Mouse (Mus musculus) neural tube, embryonic 14.5 days (tissue): ENCODE data around the gene Nt5m. TPM values are rescaled to one million over a fixed set of nuclear protein-coding genes. Genes with fewer than 3 reads are reported as not detected.

Source experiments
- ATAC-seq: fragments of 200-750 bp; cut with Nextera tagmentation; 2 replicates; pipeline ENCODE4 v1.8.0; 2017; ENCODE audit warnings: low read depth, mild to moderate bottlenecking, moderate TSS enrichment, moderate library complexity
- H3K27ac ChIP-seq: fragments of 300-500 bp; sonication (generic); 2 replicates; pipeline ENCODE4 v1.5.1; 2014; ENCODE audit warnings: low read depth, mild to moderate bottlenecking, control low read depth, low read length, moderate library complexity, mixed read lengths
- H3K27me3 ChIP-seq: fragments of 300-500 bp; sonication (generic); 2 replicates; pipeline ENCODE4 v1.6.1; 2014; ENCODE audit warnings: low read length; ENCODE audit not compliant: control insufficient read depth, insufficient read depth
- H3K36me3 ChIP-seq: fragments of 300-500 bp; sonication (generic); 2 replicates; pipeline ENCODE4 v1.6.1; 2014; ENCODE audit warnings: low read length, mixed read lengths; ENCODE audit not compliant: control insufficient read depth, insufficient read depth
- H3K4me1 ChIP-seq: fragments of 300-500 bp; sonication (generic); 2 replicates; pipeline ENCODE4 v1.6.1; 2014; ENCODE audit warnings: low read length; ENCODE audit not compliant: control insufficient read depth, insufficient read depth
- H3K4me2 ChIP-seq: fragments of 300-500 bp; sonication (generic); 2 replicates; pipeline ENCODE4 v1.6.1; 2014; ENCODE audit warnings: mild to moderate bottlenecking, low read depth, low read length, control low read depth
- H3K4me3 ChIP-seq: fragments of 300-500 bp; sonication (generic); 2 replicates; pipeline ENCODE4 v1.5.1; 2014; ENCODE audit warnings: low read depth, low read length, control low read depth, mixed read lengths
- H3K9ac ChIP-seq: fragments of 300-500 bp; sonication (generic); replicated peaks from 2 replicates; pipeline ENCODE4 v1.6.1; 2014; ENCODE audit warnings: low read depth, mild to moderate bottlenecking, control low read depth, low read length, mixed read lengths
- H3K9me3 ChIP-seq: fragments of 300-500 bp; sonication (generic); 2 replicates; pipeline ENCODE4 v1.6.1; 2016; ENCODE audit warnings: low read length; ENCODE audit not compliant: control insufficient read depth
- WGBS: fragments of 180-500 bp; shearing (Covaris S2); extraction: QIAGEN DNeasy Blood & Tissue Kit; methylation state at CpG from one replicate; pipeline ENCODE4 v1.1.7; 2014; 5-methylcytosine and 5-hydroxymethylcytosine counted together
- polyA plus RNA-seq: library from polyadenylated mRNA; unstranded; fragments of >200 nt; fragmentation: Nextera tagmentation; extraction: Ambion mirVana; gene quantifications from 2 replicates; pipeline ENCODE4 v1.2.1, GENCODE M21; 2014

The Nt5m gene
- polyA plus RNA-seq, 1 experiment from 2014 or later, result 80.7 TPM

DNA sequence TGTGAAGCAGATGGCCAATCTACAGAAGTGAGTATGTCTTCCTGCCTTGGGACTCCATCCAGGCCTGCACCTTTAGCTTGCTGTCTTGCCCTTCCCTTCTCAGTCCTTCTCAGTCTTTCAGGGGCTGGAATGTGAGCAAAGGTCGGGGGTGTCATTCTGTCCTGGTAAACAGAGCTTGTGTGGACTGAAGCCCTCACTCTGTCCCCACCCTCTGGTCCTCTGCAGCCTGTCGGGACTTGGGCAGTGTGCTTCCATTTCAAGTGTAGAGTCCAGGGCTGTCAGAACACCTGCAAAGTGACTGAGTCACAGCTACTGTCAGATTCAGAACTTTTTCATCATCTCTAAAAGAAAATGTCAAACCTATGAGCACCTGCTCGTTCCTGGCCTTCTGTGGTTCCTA lies 13.6 kb downstream of the Nt5m start:
- Histone ChIP-seq H3K4me2 (no peak overlapping the region), H3K9me3 (no peaks in the 10 kb centered on the region), H3K27ac (no peak overlapping the region), H3K4me3 (no peak overlapping the region), H3K36me3 (no peaks in the 10 kb centered on the region), H3K4me1 (peaks cover 6% of the 10 kb centered on the region; the same call in 1 of the 2 replicates), H3K9ac (no peak overlapping the region), H3K27me3 (no peaks in the 10 kb centered on the region)
- ATAC-seq, result no peak
- 74% methylated on average over 3 of the region's 3 CpGs for WGBS

GRCm38 (mm10) chr11:59860467-59860866 lies 21.2 kb downstream of the Nt5m start:
- Histone ChIP-seq H3K9ac (no peak overlapping the region), H3K4me2 (no peak overlapping the region), H3K36me3 (no peaks in the 10 kb centered on the region), H3K4me3 (no peak overlapping the region), H3K27ac (no peak overlapping the region), H3K9me3 (no peaks in the 10 kb centered on the region), H3K27me3 (no peaks in the 10 kb centered on the region), H3K4me1 (no peaks in the 10 kb centered on the region)
- 88% methylated on average over 11 of the region's 11 CpGs for WGBS
- ATAC-seq, result no peak

DNA sequence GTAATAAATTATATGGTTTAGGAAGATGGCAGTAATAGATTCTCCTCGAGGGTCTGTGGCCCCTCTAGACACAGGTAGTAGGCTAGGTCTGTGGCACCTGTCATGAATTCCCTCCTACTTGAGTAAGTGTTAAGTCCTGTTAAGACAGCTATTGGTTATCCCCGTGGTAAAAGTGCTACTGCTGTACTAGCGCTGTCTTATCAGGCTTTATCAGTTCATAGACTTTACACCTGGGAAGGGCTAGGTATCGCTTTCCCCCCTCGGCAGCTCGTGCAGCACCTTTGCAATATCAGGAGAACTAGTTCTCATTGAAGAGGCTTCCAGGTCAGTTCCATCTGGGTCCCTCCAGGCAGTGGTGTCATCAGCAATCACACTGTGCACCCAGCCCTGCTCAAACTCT lies 25.1 kb downstream of the Nt5m start:
- H3K27me3 ChIP-seq, result no peaks in the 10 kb centered on the region
- H3K4me1 ChIP-seq, result no peaks in the 10 kb centered on the region
- H3K4me3 ChIP-seq, result no peak overlapping the region
- H3K9ac ChIP-seq, result no peak overlapping the region
- H3K9me3 ChIP-seq, result no peaks in the 10 kb centered on the region
- no peak overlapping the region for H3K27ac ChIP-seq
- ATAC-seq, result no peak
- no peaks in the 10 kb centered on the region for H3K36me3 ChIP-seq
- H3K4me2 ChIP-seq, result no peak overlapping the region
- 93% methylated on average over 6 of the region's 6 CpGs for WGBS

GRCm38 (mm10) chr11:59872124-59872523 lies 32.9 kb downstream of the Nt5m start:
- H3K4me1 ChIP-seq, result no peaks in the 10 kb centered on the region
- peaks cover 9% of the 10 kb centered on the region; the same call in 1 of the 2 replicates for H3K36me3 ChIP-seq
- no peaks in the 10 kb centered on the region for H3K9me3 ChIP-seq
- no peak overlapping the region for H3K4me2 ChIP-seq
- H3K27ac ChIP-seq, result no peak overlapping the region
- WGBS, result 87% methylated on average over 8 of the region's 8 CpGs
- no peak overlapping the region for H3K4me3 ChIP-seq
- H3K27me3 ChIP-seq, result no peaks in the 10 kb centered on the region
- no peak for ATAC-seq
- no peak overlapping the region for H3K9ac ChIP-seq

GRCm38 (mm10) chr11:59880031-59880430 lies 40.8 kb downstream of the Nt5m start:
- no peak overlapping the region for H3K9ac ChIP-seq
- peaks cover 9% of the 10 kb centered on the region; the same call in 1 of the 2 replicates for H3K36me3 ChIP-seq
- no peak overlapping the region for H3K4me2 ChIP-seq
- H3K4me1 ChIP-seq, result no peaks in the 10 kb centered on the region
- no peaks in the 10 kb centered on the region for H3K27me3 ChIP-seq
- no peak overlapping the region for H3K27ac ChIP-seq
- WGBS, result 29% methylated on average over 2 of the region's 2 CpGs
- H3K4me3 ChIP-seq, result no peak overlapping the region
- ATAC-seq, result peak; percentile 86
- H3K9me3 ChIP-seq, result no peaks in the 10 kb centered on the region

DNA sequence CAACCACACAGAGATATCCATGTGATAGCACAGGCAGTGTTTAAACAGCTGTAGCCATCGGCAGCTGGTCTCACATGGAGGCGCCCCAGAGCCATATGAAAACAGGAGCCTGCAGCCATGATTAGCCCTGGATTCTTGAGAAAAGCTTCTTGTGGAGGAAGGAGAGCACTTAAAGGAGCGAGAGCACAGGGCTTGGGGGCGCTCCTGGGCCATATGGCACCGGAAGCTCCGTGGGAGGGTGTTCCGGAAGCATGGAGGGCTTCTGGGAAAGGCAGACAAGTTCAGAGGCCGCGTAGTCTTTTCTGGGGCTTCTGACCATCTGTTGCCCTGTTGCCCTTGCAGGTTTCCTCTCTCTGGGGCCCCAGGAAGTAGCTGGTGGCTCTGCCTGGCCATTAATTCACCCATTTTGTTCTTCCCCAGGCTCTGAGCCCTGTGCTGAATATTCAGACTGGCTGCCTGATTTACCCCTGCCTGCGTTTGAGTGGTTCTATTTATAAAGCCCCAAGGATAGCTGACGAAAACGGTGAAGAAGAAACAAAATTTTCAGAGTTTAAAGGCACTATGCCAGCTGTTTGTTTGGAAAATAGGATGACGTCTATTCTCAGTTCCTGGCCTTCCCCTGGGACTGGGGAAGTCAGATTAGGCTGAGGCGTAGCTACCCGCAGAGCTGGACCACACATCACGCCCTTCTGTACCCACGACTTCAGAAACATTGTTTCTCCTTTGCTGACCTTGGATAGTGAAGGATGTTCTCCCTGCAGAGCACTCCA lies 46.2 kb downstream of the Nt5m start:
- 67% methylated on average over 17 of the region's 17 CpGs for WGBS
- Histone ChIP-seq H3K4me1 (no peaks in the 10 kb centered on the region), H3K9me3 (no peaks in the 10 kb centered on the region), H3K27ac (no peak overlapping the region; the same call in 1 of the 2 replicates), H3K9ac (0 out of 2 replicates have a peak overlapping the region, but pooled peaks have one; percentile 2), H3K27me3 (no peaks in the 10 kb centered on the region), H3K4me2 (no peak overlapping the region), H3K4me3 (no peak overlapping the region), H3K36me3 (no peaks in the 10 kb centered on the region)
- no peak for ATAC-seq

GRCm38 (mm10) chr11:59886952-59887351 lies 47.7 kb downstream of the Nt5m start:
- no peak overlapping the region for H3K9ac ChIP-seq
- H3K27ac ChIP-seq, result no peak overlapping the region
- H3K4me3 ChIP-seq, result no peak overlapping the region
- no peak overlapping the region for H3K4me2 ChIP-seq
- H3K9me3 ChIP-seq, result no peaks in the 10 kb centered on the region
- WGBS, result 72% methylated on average over 1 of the region's 1 CpGs
- no peaks in the 10 kb centered on the region for H3K36me3 ChIP-seq
- ATAC-seq, result no peak
- no peaks in the 10 kb centered on the region for H3K4me1 ChIP-seq
- no peaks in the 10 kb centered on the region for H3K27me3 ChIP-seq

DNA sequence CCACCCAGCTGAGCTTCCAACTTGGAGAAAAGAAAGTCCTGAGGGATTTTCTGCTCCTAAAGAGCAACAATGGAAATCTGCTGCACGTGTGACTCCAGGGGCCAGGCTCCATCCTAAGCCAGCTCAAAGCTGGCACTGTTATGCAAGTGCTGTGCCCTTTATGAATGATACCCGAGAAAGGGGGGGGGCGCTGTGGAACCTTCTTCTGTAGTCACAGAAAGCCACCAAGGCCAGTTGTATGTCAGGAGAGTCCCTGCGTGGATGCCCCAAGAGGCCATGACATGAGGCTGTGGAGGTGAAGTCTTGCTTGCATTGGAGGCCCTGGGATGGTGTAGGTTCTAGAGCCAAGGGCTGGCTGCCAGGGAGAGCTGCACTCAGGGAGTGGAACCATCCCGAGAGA lies 48.9 kb downstream of the Nt5m start:
- H3K9ac ChIP-seq, result no peak overlapping the region
- no peak overlapping the region for H3K4me3 ChIP-seq
- ATAC-seq, result no peak
- H3K4me2 ChIP-seq, result no peak overlapping the region
- no peaks in the 10 kb centered on the region for H3K4me1 ChIP-seq
- H3K27me3 ChIP-seq, result no peaks in the 10 kb centered on the region
- no peaks in the 10 kb centered on the region for H3K9me3 ChIP-seq
- H3K27ac ChIP-seq, result no peak overlapping the region
- WGBS, result 69% methylated on average over 5 of the region's 5 CpGs
- H3K36me3 ChIP-seq, result no peaks in the 10 kb centered on the region

- no peak overlapping the region for H3K27ac ChIP-seq
- no peak overlapping the region for H3K4me2 ChIP-seq
- no peaks in the 10 kb centered on the region for H3K27me3 ChIP-seq
- no peak for ATAC-seq
- 35% methylated on average over 6 of the region's 6 CpGs for whole genome bisulfite sequencing
- H3K4me3 ChIP-seq, result no peak overlapping the region
- H3K36me3 ChIP-seq, result no peaks in the 10 kb centered on the region
- H3K4me1 ChIP-seq, result no peaks in the 10 kb centered on the region
- no peak overlapping the region for H3K9ac ChIP-seq
- no peaks in the 10 kb centered on the region for H3K9me3 ChIP-seq
These were observed 52.6 kb downstream of the Nt5m start for GRCm38 (mm10) chr11:59891854-59892253.
